Mouse (Mus musculus) gastrocnemius, adult 18-20 months (tissue): ENCODE results near the gene Foxp4. TPM values are rescaled to one million over a fixed set of nuclear protein-coding genes. Genes with fewer than 3 reads are reported as not detected.
A peak's percentile ranks its signal among the peaks of the same experiment; 100 is the strongest.

Experiments used
- DNase-seq: peaks from one replicate; pipeline ENCODE4 v3.0.0; 2021; ENCODE audit warnings: low spot score
- total RNA-seq, 2 experiments: library from RNA; stranded (reverse); gene quantifications; 2 replicates each; pipeline ENCODE4 v1.2.3; 2021

The Foxp4 gene
- total RNA-seq, 2 experiments from 2014 or later: 7.5 TPM

- DNase-seq: peak; percentile 50
These were observed 26.3 kb downstream of the Foxp4 start for GRCm38 (mm10) chr17:47897956-47898752.

- no peak for DNase-seq
These were observed 34.7 kb downstream of the Foxp4 start for GRCm38 (mm10) chr17:47889727-47890126.

GRCm38 (mm10) chr17:47889267-47889666, 35.2 kb downstream of the Foxp4 start:
- DNase-seq: no peak

GRCm38 (mm10) chr17:47888641-47889040, 35.8 kb downstream of the Foxp4 start:
- DNase-seq: no peak

GRCm38 (mm10) chr17:47888155-47888455, 36.3 kb downstream of the Foxp4 start:
- DNase-seq: no peak

GRCm38 (mm10) chr17:47887381-47888154, 36.9 kb downstream of the Foxp4 start:
- DNase-seq: no peak

GRCm38 (mm10) chr17:47883099-47883498, 41.3 kb downstream of the Foxp4 start:
- no peak for DNase-seq

- no peak for DNase-seq
These were observed 43.1 kb downstream of the Foxp4 start for GRCm38 (mm10) chr17:47881330-47881729.

GRCm38 (mm10) chr17:47879207-47879606, 45.2 kb downstream of the Foxp4 start:
- no peak for DNase-seq

GRCm38 (mm10) chr17:47878378-47879089, 45.9 kb downstream of the Foxp4 start:
- DNase-seq: no peak

- DNase-seq: no peak
These were observed 46.6 kb downstream of the Foxp4 start for GRCm38 (mm10) chr17:47877715-47878377.

- DNase-seq: no peak
These were observed 47.4 kb downstream of the Foxp4 start for GRCm38 (mm10) chr17:47876776-47877714.

- DNase-seq: peak; percentile 86
These were observed 51.1 kb downstream of the Foxp4 start for GRCm38 (mm10) chr17:47873341-47873791.

- DNase-seq: no peak
These were observed 52.0 kb downstream of the Foxp4 start for GRCm38 (mm10) chr17:47872311-47873011.

GRCm38 (mm10) chr17:47869874-47870273, 54.6 kb downstream of the Foxp4 start:
- DNase-seq: no peak

GRCm38 (mm10) chr17:47866037-47866436, 58.4 kb downstream of the Foxp4 start:
- no peak for DNase-seq

GRCm38 (mm10) chr17:47864496-47864895, 59.9 kb downstream of the Foxp4 start:
- DNase-seq: peak; percentile 85

GRCm38 (mm10) chr17:47863437-47863836, 61.0 kb downstream of the Foxp4 start:
- DNase-seq: no peak

- DNase-seq: no peak
These were observed 61.4 kb downstream of the Foxp4 start for GRCm38 (mm10) chr17:47863023-47863422.

- no peak for DNase-seq
These were observed 68.9 kb downstream of the Foxp4 start for GRCm38 (mm10) chr17:47855544-47855943.
